Mouse (Mus musculus): ENCODE data around the gene Ramac. TPM values are rescaled to one million over a fixed set of nuclear protein-coding genes. Genes with fewer than 3 reads are reported as not detected.

The Ramac gene
- 72.0 and 83.5 TPM in 2 replicates for polyA plus RNA-seq (2012; rRNA removed)

DNA sequence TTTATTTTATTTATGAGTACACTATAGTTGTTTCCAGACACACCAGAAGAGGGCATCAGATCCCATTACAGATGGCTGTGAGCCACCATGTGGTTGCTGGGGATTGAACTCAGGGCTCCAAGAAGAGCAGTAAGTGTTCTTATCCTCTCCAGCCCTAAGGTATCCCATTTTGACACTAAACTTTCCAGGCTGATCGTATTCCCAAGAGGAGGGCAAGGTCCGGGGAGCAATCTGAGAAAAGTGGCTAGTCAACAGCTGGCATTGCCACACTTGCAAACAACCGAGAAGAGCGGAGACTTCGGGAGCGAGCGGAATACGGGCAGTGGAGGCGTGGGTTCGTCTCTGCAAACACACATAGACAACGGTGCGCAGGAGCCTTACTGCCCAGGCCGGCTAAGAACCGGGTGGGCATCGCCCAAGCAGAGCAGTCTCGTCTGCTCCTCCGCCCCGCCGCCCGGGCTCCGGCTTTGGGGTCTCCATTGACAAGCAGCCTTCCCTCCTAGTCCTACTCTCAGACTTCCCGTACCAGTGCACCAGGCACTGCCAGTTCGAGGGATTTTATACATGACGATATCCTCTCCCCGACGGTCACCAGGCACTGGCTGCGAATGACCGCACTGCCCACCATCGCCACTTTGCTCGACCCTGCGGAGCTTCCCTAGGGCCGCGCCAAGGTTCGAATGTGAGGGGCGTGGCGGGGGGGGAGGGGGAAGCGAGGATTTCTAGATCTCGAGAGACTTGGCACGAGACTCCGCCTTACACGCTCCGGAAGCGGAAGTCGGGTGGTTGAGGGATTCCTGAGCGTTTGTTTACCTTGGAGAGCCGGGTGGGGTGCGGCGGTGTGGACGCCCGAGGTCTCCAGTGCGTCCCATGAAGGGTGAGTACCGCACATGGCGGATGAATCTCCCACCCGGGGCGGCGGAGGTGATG lies at the start of gene Ramac:
Gene Ramac (plus strand): TSS at position 746 of the 930 bp plus-strand sequence.
- DNase-seq (ENCODE audit: extremely low spot score in 1 of 2, low spot score in 1 of 2) = peak; percentile 59 to 90

DNA sequence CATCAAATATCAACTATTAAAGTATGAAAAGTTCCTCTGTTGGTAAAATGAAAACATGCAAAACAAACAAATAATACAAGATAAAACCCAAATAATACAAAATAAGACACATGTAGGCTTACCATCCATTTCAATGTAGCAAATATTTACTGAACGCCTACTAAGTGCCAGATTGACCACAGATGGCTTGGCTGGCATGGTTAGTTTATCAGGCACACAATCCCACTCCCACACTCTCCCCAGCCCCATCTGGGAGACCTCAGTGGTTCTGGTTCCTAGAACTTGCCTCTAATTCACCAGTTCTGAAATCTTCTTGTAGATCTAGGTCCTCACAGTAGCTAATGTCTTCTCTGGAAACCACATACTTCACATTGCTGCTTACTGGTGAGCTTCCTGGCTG lies 44.1 kb upstream of the Ramac start:
- DNase-seq (ENCODE audit: extremely low spot score in 1 of 2, low spot score in 1 of 2) = no peak

DNA sequence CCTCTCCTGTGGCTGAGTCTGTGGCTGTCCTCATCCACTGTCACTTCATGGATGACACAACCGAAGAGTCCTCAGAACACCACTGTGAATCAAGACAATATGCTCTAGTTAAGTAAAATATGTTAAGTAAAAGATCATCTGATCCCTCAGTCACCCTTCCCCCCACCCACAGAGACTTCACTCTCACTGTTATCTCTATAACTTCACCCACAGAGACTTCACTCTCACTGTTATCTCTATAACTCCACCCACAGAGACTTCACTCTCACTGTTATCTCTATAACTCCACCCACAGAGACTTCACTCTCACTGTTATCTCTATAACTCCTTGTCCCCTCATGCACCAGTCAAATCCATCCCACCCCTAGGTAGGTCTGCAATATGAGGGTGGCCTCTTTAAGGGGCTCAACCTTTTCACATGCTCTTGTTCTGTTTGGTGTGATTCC lies 43.5 kb upstream of the Ramac start:
- DNase-seq (ENCODE audit: extremely low spot score in 1 of 2, low spot score in 1 of 2) = no peak

DNA sequence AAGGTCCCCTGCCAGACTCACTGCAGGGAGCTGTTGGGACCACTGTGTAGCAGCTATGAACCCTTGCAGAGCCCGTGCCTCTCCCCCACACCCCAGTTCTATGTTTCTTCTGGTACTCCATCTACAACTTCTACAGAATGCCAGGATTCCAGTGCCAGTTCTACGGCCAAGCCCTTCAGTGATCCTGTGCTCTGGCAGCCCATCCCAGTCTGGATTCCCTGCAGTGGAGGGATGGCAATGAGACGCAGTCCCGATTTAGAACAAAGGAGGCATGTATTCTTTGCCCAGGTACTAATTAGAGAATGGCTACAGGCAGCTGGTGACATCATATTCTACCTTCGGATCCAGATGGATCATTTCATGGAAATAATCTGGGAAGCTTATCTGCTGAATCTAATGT lies 41.5 kb upstream of the Ramac start:
- DNase-seq (ENCODE audit: extremely low spot score in 1 of 2, low spot score in 1 of 2) = no peak

DNA sequence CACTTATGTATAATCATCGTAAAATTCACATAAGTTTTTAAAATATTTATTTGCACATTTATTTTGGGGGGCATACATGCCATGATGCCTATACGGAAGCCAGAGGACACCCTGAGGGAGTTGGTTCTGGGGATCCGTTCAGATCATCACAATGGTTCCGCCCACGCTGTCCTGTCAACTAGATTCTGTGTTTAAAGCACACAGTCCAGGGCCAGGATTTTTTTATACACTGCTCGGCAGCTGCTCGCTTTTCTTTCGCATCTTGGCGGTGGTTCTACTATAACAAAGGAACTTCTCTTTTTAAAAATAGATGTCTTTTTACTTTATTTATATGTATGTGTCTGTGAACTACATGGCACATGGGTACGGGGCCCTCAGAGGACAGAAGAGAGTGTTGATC lies 38.9 kb upstream of the Ramac start:
- DNase-seq (ENCODE audit: extremely low spot score in 1 of 2, low spot score in 1 of 2) = peak in 1 of 2 experiments; percentile 12

DNA sequence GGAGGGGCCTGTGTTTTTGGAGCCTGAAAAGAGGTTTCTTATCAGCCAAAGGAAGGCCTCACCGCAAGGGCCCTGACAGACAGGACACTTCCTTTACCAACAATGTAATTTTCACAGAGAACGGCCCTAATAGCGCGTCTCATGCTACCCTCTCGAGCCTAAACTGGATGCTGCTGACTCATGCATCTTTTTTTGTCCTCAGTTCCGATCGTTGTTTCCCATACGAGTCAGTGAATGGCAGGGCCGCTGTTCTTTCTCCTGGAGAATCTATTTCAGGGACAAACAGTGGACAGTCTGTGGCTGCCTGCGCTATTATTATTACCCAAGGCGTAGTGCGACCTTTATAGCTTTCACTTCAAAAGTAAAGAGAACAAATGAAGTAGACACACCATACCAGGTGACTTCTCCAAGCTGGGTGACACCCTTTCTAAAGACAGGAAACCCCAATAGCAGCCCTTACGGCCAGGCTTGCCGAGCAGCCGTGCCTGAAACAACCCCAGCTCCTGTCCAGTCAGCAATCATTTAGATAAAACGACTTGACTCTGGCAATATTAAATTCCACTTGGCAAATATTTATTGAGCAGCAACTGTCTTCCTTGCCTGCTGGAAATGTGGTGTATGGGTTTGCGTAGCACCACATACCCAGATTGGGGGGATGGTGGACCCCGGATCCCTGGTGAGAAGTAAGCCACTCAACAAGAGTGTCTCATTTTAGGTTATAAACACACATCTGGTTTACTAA lies 36.6 kb upstream of the Ramac start:
- DNase-seq (ENCODE audit: extremely low spot score in 1 of 2, low spot score in 1 of 2) = peak in 1 of 2 experiments; percentile 37

DNA sequence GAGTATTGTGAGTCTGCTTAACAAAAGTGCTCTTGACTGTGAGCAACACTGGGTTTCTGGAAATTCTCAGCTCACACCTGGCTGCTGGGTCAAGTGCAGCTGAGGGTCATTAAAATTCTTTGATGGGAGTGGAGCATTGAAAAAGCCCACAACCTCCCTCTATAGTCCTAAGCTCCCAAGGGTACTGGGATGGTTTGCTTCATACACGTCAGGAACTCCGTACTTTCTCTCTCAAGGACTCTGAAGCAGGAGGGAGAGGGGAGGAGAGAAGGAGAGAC lies 36.1 kb upstream of the Ramac start:
- no peak for DNase-seq (ENCODE audit: extremely low spot score in 1 of 2, low spot score in 1 of 2)

DNA sequence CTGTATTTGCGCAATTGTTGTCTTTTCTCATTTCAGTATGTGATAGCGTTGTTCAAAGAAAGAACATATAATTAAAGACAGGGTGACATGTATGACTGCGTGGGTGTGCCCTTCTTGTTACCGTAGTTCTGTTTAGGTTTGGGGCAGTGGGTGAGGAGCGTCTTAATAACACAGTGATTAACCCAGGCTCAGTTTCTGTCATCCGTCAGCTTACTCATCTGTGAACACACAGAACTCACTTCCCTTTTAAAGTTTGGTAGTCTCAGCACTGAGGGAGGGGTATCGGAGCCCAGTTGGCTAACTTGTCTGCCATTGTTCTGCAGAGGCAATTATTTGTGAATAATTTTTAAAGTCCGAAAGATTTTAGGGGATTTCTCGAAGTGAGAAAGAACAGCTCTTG lies 35.0 kb upstream of the Ramac start:
- no peak for DNase-seq (ENCODE audit: extremely low spot score in 1 of 2, low spot score in 1 of 2)

DNA sequence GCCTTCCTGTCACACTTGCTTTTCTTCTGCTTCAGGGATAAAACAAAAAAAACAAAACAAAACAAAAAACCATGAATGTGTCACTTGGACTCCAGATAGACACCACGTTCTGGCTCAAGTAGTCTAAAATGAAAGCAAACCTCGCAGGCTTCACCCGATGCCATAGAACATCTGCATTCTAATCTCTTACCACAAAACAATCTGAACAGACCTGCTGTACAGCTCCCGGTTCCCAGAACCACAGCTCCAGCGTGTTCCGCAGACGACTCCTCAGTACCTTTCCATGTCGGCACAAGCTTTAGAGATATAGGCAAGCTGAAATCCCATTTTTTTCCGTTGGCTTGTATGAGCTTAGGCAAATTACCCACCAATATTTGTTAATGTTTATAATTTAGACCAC lies 32.9 kb upstream of the Ramac start:
- no peak for DNase-seq (ENCODE audit: extremely low spot score in 1 of 2, low spot score in 1 of 2)

DNA sequence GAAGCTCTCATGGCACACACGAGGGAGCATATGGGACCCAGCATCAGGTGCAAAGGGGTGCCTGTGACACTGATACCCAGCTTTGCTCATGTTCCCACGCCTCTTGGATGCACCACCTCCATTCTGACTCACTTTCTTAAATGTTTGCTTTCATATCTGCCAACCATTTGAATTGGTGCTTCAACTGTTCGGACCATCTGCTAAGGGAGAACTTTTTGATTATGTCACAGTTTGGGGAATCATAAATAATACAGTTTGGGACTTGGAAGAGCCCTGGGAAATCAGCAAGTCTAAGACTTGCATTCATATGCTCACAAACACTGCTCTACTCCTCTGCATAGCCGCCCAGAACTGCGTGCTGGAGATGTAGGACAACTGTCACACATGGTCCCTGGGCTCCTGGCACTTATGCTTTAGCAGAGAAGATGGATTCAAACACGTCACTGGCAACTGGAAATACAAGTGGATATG lies 31.5 kb upstream of the Ramac start:
- peak; percentile 71 to 73 for DNase-seq (ENCODE audit: extremely low spot score in 1 of 2, low spot score in 1 of 2)

DNA sequence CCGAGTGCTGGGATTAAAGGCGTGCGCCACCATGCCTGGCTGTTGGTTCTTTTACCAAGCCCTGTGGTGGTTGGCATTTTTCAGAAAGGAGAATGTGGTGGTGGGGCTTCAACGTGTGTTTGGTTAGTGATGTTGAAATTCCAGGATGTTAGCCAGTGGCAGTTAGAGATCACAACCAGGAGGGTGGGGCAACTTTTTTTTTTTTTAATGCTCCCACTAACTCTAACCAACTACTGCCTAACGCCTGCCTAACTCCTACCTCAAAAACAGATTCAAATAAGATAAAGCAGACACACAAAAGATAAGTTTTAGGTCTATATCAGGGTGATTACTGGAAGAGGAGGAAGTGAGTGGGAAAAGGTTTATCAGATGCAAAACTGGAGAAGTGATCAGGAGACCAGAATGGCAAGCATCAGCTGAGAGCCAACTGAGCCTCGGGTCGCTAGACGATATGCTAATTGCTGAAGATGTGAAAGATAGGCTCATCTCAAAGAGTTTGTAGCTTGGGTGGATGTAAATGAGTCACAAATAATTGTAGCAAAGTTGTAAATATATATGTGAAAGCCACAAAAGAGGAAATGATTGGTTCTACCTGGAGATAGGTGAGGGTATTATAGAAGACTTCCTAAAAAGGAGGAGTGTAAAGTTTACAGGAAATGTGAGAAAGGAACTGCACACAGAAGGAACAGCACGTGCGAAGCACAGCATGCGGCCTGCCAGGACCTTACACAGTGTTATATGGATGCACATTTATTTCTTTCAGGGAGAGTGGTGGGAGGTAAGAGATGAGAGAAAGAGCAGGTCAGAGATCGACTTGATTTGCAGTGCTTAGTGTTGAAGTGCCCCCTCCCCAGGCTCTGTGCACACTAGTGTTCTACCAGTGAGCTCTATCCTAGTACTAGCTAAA lies 30.3 kb upstream of the Ramac start:
- DNase-seq (ENCODE audit: extremely low spot score in 1 of 2, low spot score in 1 of 2) = no peak

DNA sequence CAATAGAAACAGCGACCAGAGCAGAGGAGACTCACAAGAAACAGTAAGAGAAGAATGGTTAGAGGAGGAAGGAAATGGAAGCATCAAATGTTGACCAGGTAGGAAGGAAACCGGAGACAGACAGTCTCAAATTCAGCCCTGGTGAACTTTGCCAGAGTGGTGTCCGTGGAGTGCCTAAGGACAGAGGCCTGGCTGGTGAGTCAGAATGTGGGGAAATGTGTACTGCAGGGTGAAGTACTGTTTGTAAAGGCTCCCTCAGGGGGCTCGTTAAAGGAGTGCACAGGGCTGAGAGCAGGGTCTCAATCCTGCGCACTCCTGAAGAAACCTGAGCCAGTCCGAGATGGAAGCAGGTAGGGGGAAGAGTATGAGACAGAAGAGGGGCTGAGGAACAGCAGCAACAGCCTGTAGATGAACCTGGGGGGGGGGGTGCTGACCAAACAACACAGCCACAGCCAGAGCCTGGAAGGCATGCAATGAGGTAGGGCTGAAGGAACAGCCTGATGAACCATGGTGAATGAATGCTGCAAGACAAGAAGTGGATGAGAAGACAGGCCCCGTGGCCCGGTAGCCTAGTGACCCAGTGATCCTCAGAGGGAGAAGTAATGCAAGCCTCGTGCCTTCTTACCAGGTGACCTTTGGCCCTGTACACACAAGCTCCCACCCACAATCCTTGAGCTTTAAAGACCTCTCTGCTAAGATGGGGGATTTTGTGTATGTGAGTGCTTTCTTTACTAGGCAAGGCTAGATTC lies 27.3 kb upstream of the Ramac start:
- no peak for DNase-seq (ENCODE audit: extremely low spot score in 1 of 2, low spot score in 1 of 2)

DNA sequence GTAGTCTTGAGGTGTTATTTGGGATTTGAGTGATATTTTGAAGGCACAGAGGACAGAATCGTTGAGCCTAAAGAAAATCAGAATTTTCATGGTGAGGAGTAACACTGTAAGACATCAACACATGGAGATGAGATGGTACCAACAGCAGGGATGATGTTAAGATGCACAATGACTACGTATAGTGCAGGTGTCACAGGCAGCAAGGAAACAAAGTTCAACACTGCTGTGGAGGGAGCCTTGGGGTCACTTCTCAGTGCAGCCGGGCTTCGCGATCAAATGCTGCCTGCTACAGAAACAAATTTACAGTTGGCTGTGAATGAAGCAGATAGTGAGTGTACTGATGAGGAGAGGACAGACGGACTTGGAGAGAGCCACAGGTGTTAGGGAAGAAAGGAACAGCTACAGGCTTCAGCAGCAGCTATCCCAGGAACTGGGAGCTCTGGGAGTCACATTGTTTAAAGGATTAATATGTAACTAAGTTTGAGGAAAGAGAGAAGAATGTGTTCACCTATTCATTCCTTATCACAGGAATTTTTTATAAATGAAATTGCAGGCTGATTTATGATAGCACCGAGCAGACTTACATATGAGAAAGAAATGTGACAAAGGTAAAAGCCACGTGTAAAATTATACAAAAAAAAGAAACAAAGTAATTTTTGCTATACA lies 23.9 kb upstream of the Ramac start:
- no peak for DNase-seq (ENCODE audit: extremely low spot score in 1 of 2, low spot score in 1 of 2)

DNA sequence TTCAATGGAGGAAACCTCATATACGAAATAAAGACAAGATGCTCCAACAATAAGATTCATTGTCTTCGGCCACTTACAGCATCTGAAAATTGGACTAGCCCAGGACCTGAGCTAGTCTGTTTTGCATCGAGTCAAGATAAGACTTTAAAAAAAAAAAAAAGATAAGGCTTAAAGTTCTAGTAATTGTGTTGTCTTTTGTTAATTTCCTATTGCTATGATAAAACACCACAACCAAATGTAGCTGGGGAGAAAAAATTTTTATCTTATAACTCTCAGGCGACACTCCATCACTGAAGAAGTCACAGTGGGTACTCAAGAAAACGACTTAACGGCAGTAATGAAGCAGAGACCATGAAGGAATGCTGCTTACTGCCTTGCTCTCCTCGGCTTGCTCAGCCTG lies 22.7 kb upstream of the Ramac start:
- DNase-seq (ENCODE audit: extremely low spot score in 1 of 2, low spot score in 1 of 2) = no peak

DNA sequence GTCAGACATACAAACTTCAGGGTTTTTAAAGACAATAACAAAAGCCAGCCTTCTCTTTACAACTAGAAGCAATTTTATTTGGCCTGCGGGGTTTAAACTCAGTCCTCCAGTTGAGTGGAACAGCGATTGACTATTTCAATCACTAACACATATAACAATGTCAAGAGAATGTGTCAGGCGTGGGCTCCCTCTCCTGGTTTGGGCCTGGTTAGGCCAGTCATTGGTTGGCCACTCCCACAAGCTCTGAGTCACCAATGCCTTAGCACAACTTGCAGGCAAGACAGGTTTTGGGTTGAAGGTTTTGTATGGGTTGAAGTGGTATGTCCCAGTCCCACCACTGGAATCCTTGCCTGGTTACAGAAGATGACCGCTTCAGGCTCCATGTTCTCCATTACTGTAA lies 18.6 kb upstream of the Ramac start:
- no peak for DNase-seq (ENCODE audit: extremely low spot score in 1 of 2, low spot score in 1 of 2)

DNA sequence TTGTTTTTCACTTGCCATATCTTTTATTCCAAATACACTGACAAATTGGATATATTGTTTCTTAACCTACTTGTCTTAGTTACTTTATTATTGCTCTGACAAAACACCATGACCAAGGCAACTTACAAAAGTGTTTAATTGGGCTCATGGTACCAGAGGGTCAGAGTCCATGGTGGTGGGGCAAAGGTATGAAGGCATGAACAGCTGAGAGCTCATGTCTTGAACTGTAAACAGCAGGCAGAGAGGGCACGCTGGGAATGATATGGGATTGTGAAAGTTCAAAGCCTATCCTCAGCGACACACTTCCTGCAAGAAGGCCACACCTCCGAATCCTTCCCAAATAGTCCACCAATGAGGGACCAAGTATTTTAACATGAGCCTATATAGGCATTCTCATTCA lies 14.8 kb upstream of the Ramac start:
- DNase-seq (ENCODE audit: extremely low spot score in 1 of 2, low spot score in 1 of 2) = no peak

DNA sequence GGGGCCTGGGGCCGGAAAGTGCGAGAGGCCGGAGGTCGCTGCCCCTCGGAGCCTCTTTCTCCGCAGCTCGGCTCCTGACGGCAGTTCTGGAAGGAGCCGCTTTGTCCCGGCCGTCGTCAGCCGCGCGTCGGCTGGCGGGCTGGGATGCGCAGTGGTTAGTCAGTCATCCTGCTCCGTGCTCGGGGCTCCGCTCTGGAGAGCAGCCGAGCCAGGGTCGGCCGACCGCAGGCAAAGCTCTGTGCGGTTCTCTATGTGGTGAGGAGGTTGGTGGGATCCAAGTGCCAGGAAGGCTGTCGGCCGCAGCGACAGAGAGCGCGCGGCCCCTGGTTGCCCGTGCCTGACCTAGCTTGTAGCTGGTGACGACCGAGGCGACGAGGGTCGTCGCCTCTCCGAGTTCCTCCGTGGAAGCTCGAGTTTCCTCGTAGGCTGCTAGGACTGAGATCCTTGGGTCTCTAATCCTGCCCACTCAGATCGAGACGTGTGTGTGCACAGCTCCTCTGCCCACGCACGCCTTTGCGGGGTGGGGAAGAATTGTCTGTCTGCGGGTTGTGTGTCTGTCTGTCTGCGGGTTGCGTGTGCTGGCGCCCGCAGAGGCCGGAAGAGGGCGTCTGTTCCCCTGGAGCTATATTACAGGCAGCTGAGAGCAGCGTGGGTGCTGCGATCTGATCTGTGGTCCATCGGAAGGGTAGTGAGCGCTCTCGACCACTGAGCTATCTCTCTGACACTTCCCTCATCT lies 553 bp downstream of the Ramac start:
- DNase-seq (ENCODE audit: extremely low spot score in 1 of 2, low spot score in 1 of 2) = peak in 1 of 2 experiments; percentile 27

DNA sequence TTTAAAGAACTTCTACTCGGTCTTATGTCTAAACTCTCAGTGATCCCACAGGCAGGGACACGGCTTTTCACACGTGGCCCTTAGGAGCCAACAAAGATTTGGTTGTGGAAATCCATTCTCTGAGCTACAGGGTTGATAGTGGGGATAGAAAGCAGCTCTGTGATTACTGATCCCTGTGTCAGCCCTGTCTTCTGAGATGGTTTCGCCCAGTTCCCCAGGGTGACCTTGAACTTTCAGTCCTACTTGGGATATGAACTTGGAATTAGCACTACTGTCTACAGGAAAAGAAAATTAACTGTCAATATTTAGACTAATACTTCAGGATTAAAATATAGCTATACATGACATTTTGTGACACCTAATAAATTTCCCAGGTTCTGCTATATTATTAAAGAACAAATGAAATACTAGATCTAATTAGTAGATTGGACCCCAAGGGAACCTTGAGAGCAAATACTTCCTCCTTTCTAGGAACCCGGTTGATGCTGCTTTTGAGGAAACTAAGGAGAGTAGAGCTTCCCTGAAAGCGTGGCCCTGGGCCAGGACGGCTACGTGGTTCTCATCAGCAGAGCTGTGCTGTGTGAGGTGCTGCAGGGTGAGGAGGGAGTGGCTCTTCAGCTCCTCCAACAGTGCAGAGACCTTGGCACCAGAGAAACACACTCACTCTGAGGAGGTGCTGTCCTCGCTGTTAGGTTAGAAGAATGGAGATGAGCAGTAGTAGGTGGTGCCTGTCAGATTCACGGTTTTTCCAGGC lies 10.2 kb downstream of the Ramac start:
- DNase-seq (ENCODE audit: extremely low spot score in 1 of 2, low spot score in 1 of 2) = no peak
